Mouse (Mus musculus) forebrain, embryonic 15.5 days (tissue): ENCODE data around the gene Ly86. TPM values are rescaled to one million over a fixed set of nuclear protein-coding genes. Genes with fewer than 3 reads are reported as not detected.

Experiments used
- ATAC-seq: fragments of 200-750 bp; cut with Nextera tagmentation; replicated peaks from 2 replicates; pipeline ENCODE4 v1.8.0; 2017; ENCODE audit warnings: mild to moderate bottlenecking, moderate TSS enrichment, moderate library complexity
- H3K27ac ChIP-seq: fragments of 300-500 bp; sonication (generic); replicated peaks from 2 replicates; pipeline ENCODE4 v1.5.1; 2015; ENCODE audit warnings: mild to moderate bottlenecking, inconsistent platforms
- H3K27me3 ChIP-seq: fragments of 300-500 bp; sonication (generic); 2 replicates; pipeline ENCODE4 v1.6.1; 2015; ENCODE audit warnings: inconsistent platforms
- H3K36me3 ChIP-seq: fragments of 300-500 bp; sonication (generic); 2 replicates; pipeline ENCODE4 v1.6.1; 2015; ENCODE audit warnings: mild to moderate bottlenecking, inconsistent platforms
- H3K4me1 ChIP-seq: fragments of 300-500 bp; sonication (generic); 2 replicates; pipeline ENCODE4 v1.6.1; 2015; ENCODE audit warnings: inconsistent platforms
- H3K4me2 ChIP-seq: fragments of 300-500 bp; sonication (generic); replicated peaks from 2 replicates; pipeline ENCODE4 v1.6.1; 2015; ENCODE audit warnings: mild to moderate bottlenecking, inconsistent platforms
- H3K4me3 ChIP-seq: fragments of 300-500 bp; sonication (generic); 2 replicates; pipeline ENCODE4 v1.5.1; 2015; ENCODE audit warnings: mild to moderate bottlenecking, inconsistent platforms
- H3K9ac ChIP-seq: fragments of 300-500 bp; sonication (generic); replicated peaks from 2 replicates; pipeline ENCODE4 v1.6.1; 2015; ENCODE audit warnings: mild to moderate bottlenecking, inconsistent platforms
- H3K9me3 ChIP-seq: fragments of 300-500 bp; sonication (generic); 2 replicates; pipeline ENCODE4 v1.6.1; 2016; ENCODE audit warnings: inconsistent platforms
- WGBS: fragments of 180-500 bp; shearing (Covaris S2); methylation state at CpG from one replicate; pipeline ENCODE4 v1.1.7; 2015; ENCODE audit warnings: mixed read lengths; 5-methylcytosine and 5-hydroxymethylcytosine counted together
- polyA plus RNA-seq: library from polyadenylated mRNA; unstranded; fragments of >200 nt; fragmentation: Nextera tagmentation; extraction: Ambion mirVana; gene quantifications from 2 replicates; pipeline ENCODE4 v1.2.1, GENCODE M21; 2015

Ly86 gene
- polyA plus RNA-seq, 1 experiment from 2014 or later, result 6.0 TPM

DNA sequence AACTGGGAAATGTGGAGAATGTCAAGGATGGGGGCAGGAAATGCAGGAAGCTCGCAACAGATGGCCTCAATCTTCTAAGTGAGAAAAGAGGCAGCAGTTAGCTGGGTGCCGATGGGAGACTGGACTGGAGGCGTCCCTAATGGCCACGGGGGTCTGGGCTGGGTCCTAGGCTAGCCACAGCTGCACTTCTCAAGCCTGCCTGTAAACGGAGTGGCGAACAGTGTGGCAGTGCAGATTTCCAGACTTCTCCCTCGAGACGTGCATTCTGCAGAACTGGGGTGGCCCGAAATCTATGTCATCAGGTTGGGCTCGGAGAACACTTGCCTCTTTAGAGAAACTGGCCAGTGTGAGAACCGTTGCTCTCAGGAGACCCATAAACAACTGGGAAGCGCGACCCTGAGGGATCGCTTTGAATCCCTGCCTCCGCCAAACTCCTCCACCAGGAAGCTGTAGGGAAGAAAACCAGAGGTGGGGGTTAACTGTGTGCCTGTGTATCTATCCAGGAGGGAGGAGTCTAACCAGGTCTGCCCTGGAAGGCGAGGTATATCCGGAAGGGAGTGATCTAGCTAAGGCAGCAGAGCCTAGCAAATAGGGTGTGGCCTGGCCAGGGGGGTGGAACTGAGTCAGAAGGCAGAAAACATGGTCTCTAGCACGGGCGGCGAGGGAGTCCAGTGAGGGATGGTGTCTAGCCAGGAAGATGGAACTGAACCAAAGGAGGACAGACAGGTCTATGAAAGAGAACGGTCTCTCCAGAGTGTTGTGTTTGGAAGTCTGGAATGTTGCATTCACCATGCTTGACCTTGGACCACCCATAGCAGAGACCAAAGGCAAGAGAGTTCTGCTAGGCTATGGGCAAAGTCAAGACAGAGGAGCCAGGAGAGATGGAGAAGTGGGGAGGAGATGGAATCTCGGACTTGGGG, 107.3 kb downstream of the Ly86 start:
- no peaks in the 10 kb centered on the region; the same call in 1 of the 2 replicates for H3K27me3 ChIP-seq
- 5% methylated on average over 22 of the region's 22 CpGs for WGBS
- H3K4me1 ChIP-seq, result peaks cover 22% of the 10 kb centered on the region
- H3K9ac ChIP-seq, result no peak overlapping the region
- no peak overlapping the region for H3K27ac ChIP-seq
- H3K4me3 ChIP-seq, result peak overlapping the region; percentile 26
- ATAC-seq, result peak; percentile 44
- H3K36me3 ChIP-seq, result no peaks in the 10 kb centered on the region
- H3K9me3 ChIP-seq, result no peaks in the 10 kb centered on the region
- H3K4me2 ChIP-seq, result peak overlapping the region; percentile 34

DNA sequence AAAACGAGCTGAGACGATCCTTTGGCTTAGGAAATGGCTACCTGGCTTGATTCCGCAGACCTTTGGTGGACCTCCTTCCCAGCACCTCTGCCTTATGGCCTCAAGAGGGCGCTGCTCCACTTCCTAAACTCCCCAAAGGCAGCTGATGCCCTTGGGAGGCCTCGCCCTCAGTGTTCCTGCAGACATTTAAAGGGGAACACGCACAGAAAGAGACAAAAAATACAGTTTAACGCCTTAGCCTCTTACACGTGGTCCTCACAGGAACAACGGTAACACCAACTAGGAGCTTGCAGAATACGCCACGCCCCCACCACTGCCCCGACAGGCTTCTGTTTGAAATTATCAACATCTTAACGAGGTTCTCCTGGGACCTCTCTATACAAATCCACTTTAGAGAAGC, 108.2 kb downstream of the Ly86 start:
- no peak overlapping the region for H3K9ac ChIP-seq
- WGBS, result 3% methylated on average over 13 of the region's 13 CpGs
- H3K4me3 ChIP-seq, result no peak overlapping the region

DNA sequence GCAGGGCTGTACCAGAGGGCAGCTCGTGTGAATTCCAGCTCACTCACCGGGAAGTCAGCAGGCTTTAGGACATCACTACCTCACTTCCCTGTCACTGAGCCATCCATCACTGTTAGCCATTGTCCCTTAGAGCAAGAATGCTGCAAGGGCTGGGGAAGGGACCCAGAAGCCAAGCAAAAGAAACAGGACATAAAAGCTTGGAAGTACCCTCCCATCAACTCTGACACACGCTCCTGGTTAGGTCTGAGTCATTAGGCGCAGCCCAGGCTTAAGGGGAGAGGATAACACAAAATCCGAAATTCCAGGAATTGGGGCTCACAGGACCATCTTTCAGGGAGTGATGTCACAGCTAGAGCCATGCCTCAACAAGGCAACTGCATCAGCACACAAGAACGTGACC, 109.3 kb downstream of the Ly86 start:
- WGBS, result 66% methylated on average over 6 of the region's 6 CpGs
- Histone ChIP-seq H3K27ac (no peak overlapping the region), H3K9me3 (no peaks in the 10 kb centered on the region), H3K4me2 (no peak overlapping the region), H3K4me1 (peaks cover 28% of the 10 kb centered on the region), H3K36me3 (no peaks in the 10 kb centered on the region), H3K27me3 (no peaks in the 10 kb centered on the region; the same call in 1 of the 2 replicates), H3K9ac (no peak overlapping the region), H3K4me3 (no peak overlapping the region)
- ATAC-seq, result no peak

More for the DNA sequence above, 108.2 kb downstream of the Ly86 start:
- Histone ChIP-seq H3K36me3 (no peaks in the 10 kb centered on the region), H3K27ac (no peak overlapping the region), H3K9me3 (no peaks in the 10 kb centered on the region), H3K4me2 (peak overlapping the region; percentile 34), H3K4me1 (peaks cover 28% of the 10 kb centered on the region), H3K27me3 (no peaks in the 10 kb centered on the region; the same call in 1 of the 2 replicates)
- ATAC-seq, result peak; percentile 49

DNA sequence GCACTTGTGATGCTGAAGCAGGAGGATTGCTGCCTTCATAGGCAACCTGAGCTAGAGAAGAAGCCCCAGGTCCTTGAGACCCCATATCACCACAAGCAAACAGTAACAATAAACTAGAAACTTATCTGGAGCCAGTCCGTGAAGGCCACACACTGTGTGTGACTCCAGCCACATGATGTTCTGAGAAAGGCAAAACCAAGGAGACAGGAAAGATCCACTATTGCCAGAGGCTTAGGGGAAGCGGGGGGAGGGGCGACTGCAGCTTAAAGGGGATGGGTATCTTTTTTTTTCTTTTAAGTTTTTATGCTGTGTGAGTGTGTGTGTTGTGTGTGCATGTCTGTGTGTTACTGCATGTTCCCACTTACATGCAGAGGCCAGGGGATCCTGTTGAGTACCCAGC, 110.6 kb downstream of the Ly86 start:
- Histone ChIP-seq H3K9ac (no peak overlapping the region), H3K4me3 (no peak overlapping the region), H3K36me3 (no peaks in the 10 kb centered on the region), H3K4me1 (peaks cover 28% of the 10 kb centered on the region), H3K4me2 (no peak overlapping the region), H3K27me3 (no peaks in the 10 kb centered on the region; the same call in 1 of the 2 replicates), H3K27ac (no peak overlapping the region), H3K9me3 (no peaks in the 10 kb centered on the region)
- no peak for ATAC-seq
- 79% methylated on average over 3 of the region's 3 CpGs for WGBS

DNA sequence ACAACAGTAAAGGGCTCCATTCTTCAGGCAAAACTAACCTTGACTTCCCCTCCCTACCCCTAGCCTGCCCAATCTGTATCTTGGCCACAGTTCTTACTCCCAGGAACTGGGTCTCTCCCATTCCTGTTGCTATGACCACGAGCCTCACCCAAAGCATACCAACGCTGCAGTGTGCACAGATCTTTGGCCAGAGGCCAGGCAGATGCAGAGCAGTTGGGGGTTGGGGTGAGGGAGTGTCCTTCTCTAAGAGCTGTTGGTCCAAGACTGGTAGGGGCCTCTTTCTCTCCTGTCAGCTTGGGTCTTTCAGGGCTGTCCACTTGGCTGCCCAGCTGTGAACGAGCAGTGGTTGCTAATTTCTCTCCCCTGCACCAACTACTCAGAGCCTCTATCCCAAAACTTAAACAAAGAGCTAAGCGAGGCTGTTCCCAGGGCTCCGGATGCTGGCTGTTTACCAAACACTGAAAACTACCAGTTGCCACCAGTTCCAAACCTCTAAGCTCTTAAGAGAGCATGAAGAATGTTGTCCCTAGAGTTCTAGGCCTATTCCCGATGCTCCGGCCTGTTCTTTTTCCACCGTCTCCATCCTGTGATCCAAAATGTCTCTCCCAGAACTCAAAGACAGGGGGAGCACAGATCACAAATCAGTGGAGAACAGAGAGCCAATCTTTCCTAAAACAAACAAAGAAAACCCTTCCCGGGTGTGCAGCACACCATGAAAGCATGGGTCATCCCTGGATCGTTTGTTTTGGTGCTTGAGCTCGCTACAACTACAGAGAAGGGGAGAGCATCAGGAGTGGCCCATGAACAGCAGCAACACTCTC, 112.2 kb downstream of the Ly86 start:
- Histone ChIP-seq H3K9me3 (no peaks in the 10 kb centered on the region), H3K36me3 (no peaks in the 10 kb centered on the region), H3K27ac (peak overlapping the region; percentile 29; the same call in 1 of the 2 replicates), H3K4me1 (peaks cover 24% of the 10 kb centered on the region), H3K27me3 (no peaks in the 10 kb centered on the region; the same call in 1 of the 2 replicates), H3K4me2 (no peak overlapping the region), H3K9ac (no peak overlapping the region), H3K4me3 (no peak overlapping the region)
- peak; percentile 61 for ATAC-seq
- WGBS, result 36% methylated on average over 11 of the region's 11 CpGs

DNA sequence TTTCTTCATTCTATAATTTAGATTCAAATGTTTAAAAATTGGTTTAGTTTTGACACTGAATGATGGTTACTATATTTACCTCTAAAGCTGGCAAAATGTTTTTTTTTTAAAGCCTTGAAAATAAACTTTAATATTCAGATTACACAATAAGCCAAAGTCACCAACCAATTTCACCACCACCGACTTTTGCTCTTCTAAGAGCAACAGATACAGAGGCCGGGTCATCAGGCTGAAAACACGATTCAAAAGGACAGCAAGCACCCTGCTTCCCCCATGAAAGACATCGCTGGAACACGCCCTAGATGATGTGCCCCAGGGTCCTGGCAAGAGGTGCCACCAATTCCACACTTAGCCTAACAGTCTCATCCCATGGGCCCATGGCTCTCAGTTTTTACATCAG, 113.5 kb downstream of the Ly86 start:
- peaks cover 12% of the 10 kb centered on the region for H3K4me1 ChIP-seq
- H3K36me3 ChIP-seq, result no peaks in the 10 kb centered on the region
- 81% methylated on average over 5 of the region's 5 CpGs for WGBS
- ATAC-seq, result no peak
- H3K9ac ChIP-seq, result no peak overlapping the region
- no peaks in the 10 kb centered on the region for H3K27me3 ChIP-seq
- no peak overlapping the region for H3K27ac ChIP-seq
- no peaks in the 10 kb centered on the region for H3K9me3 ChIP-seq
- no peak overlapping the region for H3K4me3 ChIP-seq
- H3K4me2 ChIP-seq, result no peak overlapping the region

DNA sequence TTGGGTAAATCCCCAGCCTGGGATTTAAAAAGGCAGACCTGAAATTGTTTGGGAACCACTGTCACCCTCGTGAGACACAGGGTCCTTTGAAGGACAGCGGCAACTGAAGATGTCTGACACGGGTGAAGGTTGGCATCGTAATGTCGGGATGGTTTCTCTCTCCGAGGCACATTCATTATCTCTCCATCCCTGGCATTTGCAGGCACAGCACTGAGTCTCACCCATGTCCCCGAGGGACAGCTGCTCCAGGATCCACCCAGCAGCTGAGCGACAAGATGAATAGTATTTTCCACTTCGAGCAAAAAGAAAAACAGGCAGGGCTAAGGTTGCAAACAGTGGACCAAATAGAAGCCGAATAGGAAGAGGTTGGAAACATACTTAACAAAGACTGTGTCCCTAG, 114.0 kb downstream of the Ly86 start:
- 74% methylated on average over 10 of the region's 10 CpGs for WGBS
- Histone ChIP-seq H3K27ac (no peak overlapping the region), H3K9me3 (no peaks in the 10 kb centered on the region), H3K4me3 (no peak overlapping the region), H3K27me3 (no peaks in the 10 kb centered on the region), H3K36me3 (no peaks in the 10 kb centered on the region), H3K9ac (no peak overlapping the region), H3K4me2 (no peak overlapping the region), H3K4me1 (peaks cover 12% of the 10 kb centered on the region)
- no peak for ATAC-seq

DNA sequence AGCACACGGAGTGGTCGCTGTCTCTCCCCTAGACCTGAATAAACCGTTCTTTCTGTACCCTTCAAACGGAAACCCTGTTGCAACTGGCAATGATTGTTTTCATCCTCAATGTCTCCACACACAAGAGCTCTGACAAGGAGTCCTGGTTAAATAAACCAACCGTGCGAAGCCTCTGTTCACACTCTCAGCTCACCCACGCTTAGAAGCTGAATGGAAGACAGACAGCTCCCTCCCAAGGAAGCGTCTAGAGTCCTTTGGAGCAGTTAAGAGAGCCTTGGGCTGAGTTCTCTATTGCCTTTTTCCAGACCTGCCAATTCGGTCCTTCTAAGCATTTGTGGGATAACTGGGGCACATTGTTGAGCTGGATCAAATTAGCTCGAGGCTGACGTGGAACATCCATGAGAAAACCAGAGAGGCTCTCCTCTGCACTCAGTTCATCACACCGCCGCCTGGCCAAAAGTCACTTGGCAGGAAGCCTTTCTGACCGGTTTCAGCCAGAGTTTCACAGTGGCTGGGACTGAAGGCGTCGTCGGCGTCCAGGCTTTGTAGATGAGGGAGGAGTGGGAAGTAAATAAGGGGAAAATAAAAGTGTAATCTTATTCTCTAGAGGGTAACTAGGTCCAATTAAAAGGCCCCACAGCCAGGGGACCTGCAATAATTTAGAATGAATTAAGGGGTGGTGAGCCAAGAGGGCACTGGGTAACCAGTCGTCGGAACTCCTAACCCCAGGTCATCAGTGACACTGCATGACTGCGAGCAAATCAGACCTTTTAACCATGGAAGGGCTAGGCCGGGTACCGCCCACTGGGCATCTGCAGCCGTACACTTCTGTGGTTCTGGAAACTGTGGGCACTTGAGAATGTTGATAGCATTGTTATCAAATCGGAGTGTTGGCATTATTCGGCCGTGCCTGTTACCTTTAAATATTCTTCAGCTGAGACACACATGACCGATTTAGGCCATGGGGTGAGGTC, 115.2 kb downstream of the Ly86 start:
- H3K9me3 ChIP-seq, result no peaks in the 10 kb centered on the region
- no peak for ATAC-seq

DNA sequence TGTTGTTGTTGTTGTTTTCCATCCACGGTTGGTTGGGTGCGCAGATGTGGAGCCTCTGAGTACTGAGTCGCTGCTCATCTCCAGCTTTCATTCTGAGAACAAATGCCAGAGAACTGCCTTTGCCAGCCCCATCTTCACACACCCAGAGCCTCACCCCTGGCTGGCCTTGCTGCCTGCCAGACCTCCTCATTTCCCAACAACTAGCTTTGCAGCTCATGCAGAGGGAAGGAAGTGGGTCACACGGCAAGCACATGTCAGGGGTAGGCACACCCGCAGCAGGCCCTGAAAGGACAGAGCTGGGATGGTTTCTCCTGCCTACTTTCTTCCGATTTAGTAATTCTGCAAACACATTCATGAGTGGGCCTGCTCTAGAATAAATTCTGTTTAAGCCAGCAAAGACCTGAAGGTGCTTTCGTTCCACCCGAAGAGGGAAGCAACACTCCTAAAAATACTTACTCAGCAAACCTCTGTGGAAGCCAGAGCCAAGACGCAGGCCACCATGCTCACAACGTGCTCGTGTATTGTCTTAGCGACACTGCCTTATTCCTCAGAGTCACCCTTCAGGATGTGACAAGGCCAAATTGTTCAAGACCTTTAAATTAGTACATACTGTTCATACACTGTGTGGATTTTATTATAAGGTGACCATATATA, 117.2 kb downstream of the Ly86 start:
- H3K36me3 ChIP-seq, result no peaks in the 10 kb centered on the region
- no peak overlapping the region for H3K9ac ChIP-seq
- 95% methylated on average over 12 of the region's 12 CpGs for WGBS
- H3K27me3 ChIP-seq, result no peaks in the 10 kb centered on the region
- H3K4me1 ChIP-seq, result peaks cover 7% of the 10 kb centered on the region
- no peak overlapping the region for H3K27ac ChIP-seq
- H3K4me3 ChIP-seq, result no peak overlapping the region
- H3K9me3 ChIP-seq, result no peaks in the 10 kb centered on the region
- ATAC-seq, result no peak
- H3K4me2 ChIP-seq, result no peak overlapping the region

More for the DNA sequence above, 115.2 kb downstream of the Ly86 start:
- Histone ChIP-seq H3K9ac (no peak overlapping the region), H3K4me2 (no peak overlapping the region), H3K27me3 (no peaks in the 10 kb centered on the region), H3K27ac (no peak overlapping the region), H3K4me3 (no peak overlapping the region), H3K4me1 (peaks cover 12% of the 10 kb centered on the region), H3K36me3 (no peaks in the 10 kb centered on the region)
- 73% methylated on average over 28 of the region's 28 CpGs for WGBS

DNA sequence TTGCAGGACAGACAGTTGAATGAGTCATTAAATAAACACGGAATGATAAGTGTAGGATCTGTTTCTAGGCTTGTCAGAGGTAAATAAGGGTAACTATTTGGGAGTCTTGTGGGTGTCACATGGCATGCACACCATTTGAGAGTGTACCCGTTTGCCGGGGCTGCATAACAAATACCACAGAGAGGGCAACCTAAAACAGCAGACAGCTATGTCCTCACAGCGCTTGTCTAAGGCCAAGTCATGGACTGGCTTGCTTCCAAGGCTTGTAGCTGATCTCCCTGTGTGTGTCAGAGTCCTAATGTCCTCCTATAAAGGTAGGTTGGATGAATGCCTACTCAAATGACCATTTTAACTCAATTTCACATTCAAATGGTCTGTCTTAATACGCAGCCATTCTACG, 120.7 kb downstream of the Ly86 start:
- H3K4me2 ChIP-seq, result no peak overlapping the region
- WGBS, result 80% methylated on average over 6 of the region's 6 CpGs
- peaks cover 8% of the 10 kb centered on the region for H3K4me1 ChIP-seq
- H3K27ac ChIP-seq, result no peak overlapping the region
- no peak overlapping the region for H3K9ac ChIP-seq
- ATAC-seq, result no peak
- no peak overlapping the region for H3K4me3 ChIP-seq
- H3K27me3 ChIP-seq, result 0 out of 2 replicates have a peak, but pooled peaks cover 4% of the 10 kb centered on the region
- no peaks in the 10 kb centered on the region for H3K9me3 ChIP-seq
- no peaks in the 10 kb centered on the region for H3K36me3 ChIP-seq

DNA sequence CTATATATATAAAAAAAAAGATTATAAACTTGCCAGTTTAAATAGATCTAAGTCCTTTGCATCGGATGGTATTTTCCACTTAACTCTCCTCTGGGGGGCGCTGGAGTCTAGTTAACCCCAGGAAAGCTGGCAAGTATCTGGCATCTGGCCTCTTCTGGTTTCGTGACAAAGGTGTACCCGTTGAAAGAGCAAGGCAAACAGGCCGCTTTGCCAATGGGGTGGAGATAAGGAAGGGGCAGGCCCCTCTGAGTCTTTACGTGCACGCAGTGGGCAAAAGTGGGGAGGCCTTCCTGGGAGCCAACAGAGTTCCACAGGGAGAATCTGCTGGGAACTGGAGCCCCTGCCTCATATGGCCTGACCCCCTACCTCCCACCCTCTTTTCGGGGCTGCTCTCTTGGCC, 122.8 kb downstream of the Ly86 start:
- Histone ChIP-seq H3K27me3 (0 out of 2 replicates have a peak, but pooled peaks cover 4% of the 10 kb centered on the region), H3K9ac (no peak overlapping the region), H3K4me1 (peaks cover 8% of the 10 kb centered on the region), H3K4me2 (0 out of 2 replicates have a peak overlapping the region, but pooled peaks have one; percentile 18), H3K4me3 (no peak overlapping the region), H3K9me3 (no peaks in the 10 kb centered on the region), H3K27ac (no peak overlapping the region), H3K36me3 (no peaks in the 10 kb centered on the region)
- WGBS, result 10% methylated on average over 8 of the region's 8 CpGs
- no peak for ATAC-seq
